Mouse (Mus musculus): Measurements from ENCODE around the gene Chmp2b. TPM values are rescaled to one million over a fixed set of nuclear protein-coding genes. Genes with fewer than 3 reads are reported as not detected.
A peak's percentile ranks its signal among the peaks of the same experiment; 100 is the strongest.

Chmp2b gene
- 74.0 TPM for polyA plus RNA-seq (2021)

GRCm38 (mm10) chr16:65561963-65562863 is at the start of gene Chmp2b:
Gene Chmp2b, minus strand, starts transcription at chr16:65562726.
- peak; percentile 53 for DNase-seq (ENCODE audit: low read depth, low spot score)
- peak; percentile 88 for ATAC-seq
- no peak for TF ChIP-seq CTCF (IDR thresholded peaks at IDR 0.05)
- H3K27me3 ChIP-seq: no peaks in the 10 kb centered on the region
- ChIA-PET CTCF (interaction anchor here (0.7 kb wide), 1 partner anchor 15 kb away, joined by 3 read pairs; no protein-coding TSS in a partner anchor), POLR2A (interaction anchor here (1.0 kb wide), 1 partner anchor 28 kb away, joined by 3 read pairs; no protein-coding TSS in a partner anchor)
- in situ Hi-C loops (cut with MboI; ENCODE audit: low pct_unique_long_range_greater_than_20kb): no loop called here

DNA sequence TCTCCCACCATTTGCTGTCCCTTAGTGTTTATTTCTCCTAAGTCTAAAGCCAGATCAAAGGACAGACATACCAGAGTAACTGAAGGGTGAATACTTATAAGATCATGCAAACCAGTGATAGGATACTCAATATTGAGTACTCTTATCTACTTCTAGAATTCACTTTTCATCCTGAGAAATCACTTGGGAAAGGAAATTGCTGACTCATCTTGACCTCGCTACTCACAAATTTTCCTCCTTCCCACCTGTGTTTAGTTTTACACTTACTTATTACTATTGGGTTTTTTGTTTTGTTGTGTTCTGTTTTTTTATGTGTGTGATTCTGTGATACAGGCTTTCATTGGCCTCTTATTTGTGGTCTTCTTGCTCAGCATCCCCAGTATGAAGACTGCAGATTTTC is 49.2 kb upstream of the Chmp2b start:
- in situ Hi-C loops (cut with MboI; ENCODE audit: low pct_unique_long_range_greater_than_20kb): no loop called here
- ATAC-seq (no peak), DNase-seq (ENCODE audit: low read depth, low spot score) (no peak)
- POLR2A ChIA-PET: no interaction called here
- H3K27me3 ChIP-seq: peaks cover 55% of the 10 kb centered on the region
- CTCF ChIA-PET: no interaction called here
- no peak for TF ChIP-seq CTCF (IDR thresholded peaks at IDR 0.05)

DNA sequence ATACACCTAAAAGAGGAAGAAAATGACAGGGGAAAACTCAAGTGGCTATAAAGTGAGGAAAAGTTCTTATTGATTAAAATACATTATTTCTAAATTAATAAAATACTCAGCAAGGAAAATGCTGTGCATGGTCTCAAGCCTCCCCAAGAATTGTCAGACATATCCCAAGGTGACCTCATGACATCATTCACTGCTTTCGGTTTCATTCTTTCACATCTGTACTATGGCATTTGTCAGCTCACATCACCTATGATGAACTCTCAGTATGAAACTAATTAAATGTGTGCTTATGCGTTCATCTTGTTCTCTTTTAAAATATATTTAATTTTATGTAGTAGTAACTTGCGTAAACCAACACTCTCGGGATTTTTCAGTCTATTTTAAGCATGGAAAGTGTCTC is 38.3 kb upstream of the Chmp2b start:
- ATAC-seq (no peak), DNase-seq (ENCODE audit: low read depth, low spot score) (no peak)
- no peak for TF ChIP-seq CTCF (IDR thresholded peaks at IDR 0.05)
- in situ Hi-C loops (cut with MboI; ENCODE audit: low pct_unique_long_range_greater_than_20kb): no loop called here
- peaks cover 43% of the 10 kb centered on the region for H3K27me3 ChIP-seq
- CTCF ChIA-PET: no interaction called here
- POLR2A ChIA-PET: no interaction called here

GRCm38 (mm10) chr16:65586111-65586865 is 23.8 kb upstream of the Chmp2b start:
- POLR2A ChIA-PET: no interaction called here
- in situ Hi-C loops (cut with MboI; ENCODE audit: low pct_unique_long_range_greater_than_20kb): no loop called here
- peaks cover 37% of the 10 kb centered on the region for H3K27me3 ChIP-seq
- CTCF ChIA-PET: no interaction called here
- no peak for TF ChIP-seq CTCF (IDR thresholded peaks at IDR 0.05)
- DNase-seq (ENCODE audit: low read depth, low spot score) (no peak), ATAC-seq (no peak)

DNA sequence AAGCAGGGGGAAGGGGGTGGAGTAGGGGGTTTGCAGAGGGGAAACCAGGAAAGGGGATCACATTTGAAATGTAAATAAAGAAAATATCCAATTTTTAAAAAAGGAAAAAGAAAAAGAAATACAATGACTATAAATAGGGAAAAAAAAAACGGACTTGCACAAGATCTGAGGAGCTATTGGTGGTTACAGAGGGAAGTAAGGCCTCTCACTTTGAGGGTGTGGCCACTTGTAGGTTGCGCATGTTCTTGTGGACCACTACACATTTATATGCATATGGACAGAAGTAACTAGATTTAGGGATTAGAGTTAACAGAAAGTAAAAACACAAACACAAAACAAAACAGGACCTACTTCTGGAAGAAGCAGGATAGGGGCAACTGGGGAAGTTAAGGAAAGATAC is 23.2 kb upstream of the Chmp2b start:
- POLR2A ChIA-PET: no interaction called here

DNA sequence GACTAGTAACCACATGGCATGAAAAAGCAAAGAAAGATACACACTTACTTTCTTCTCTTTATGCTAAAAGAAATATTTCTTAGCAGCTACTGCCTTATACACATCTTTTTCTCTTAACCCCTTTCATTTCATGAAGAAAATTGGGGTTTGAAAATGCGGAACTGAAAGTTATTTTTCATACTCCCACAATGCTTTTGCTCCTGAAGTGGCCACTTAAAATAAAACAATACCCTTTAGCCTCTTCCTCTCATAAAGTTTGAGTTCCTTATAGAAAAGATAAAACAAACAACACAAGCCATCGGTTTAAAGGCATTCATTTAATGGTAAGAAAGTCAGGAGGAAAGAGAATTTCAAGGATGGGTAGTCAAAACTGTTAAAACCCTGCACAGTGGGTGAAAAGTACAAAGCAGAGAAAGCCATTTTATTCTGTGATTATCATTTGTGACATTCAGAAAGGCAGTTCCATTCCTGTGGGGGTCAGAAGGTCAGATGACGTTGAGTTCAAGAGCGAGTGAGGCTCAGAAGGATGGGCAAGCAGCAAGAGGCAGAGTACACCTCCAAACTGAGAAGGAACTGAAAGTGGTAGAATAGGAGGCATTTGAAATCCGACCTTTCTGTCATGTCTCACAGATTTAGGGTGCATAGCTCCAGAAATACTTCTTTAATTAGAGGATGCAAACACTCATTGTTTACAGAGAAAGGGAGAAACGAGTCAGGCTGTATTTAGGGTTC is 14.9 kb upstream of the Chmp2b start:
- CTCF ChIA-PET: no interaction called here
- no peak for TF ChIP-seq CTCF (IDR thresholded peaks at IDR 0.05)
- no peak for DNase-seq (ENCODE audit: low read depth, low spot score)

More for the DNA sequence above, 23.2 kb upstream of the Chmp2b start:
- no peak for TF ChIP-seq CTCF (IDR thresholded peaks at IDR 0.05)
- ATAC-seq (no peak), DNase-seq (ENCODE audit: low read depth, low spot score) (no peak)
- CTCF ChIA-PET: no interaction called here
- in situ Hi-C loops (cut with MboI; ENCODE audit: low pct_unique_long_range_greater_than_20kb): no loop called here
- H3K27me3 ChIP-seq: peaks cover 39% of the 10 kb centered on the region

DNA sequence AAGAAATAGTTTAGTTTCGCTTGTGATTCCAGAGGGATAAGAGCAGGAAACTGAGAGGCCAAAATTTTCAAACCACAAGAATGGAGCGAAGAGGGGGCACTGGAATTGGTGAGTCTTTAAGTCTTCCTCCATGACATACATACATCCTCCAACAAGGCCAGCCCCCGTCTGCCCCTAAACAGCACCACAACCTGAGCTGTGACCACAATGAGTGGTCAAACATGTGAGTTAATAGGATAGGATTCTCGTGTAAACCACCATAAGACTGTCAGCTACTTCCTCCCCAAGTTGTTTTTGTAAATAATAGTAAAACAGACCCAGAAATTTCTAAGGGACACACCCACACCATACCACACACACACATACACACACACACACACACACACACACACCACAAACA is 6.3 kb upstream of the Chmp2b start:
- CTCF ChIA-PET: no interaction called here
- POLR2A ChIA-PET: no interaction called here
- peaks cover 5% of the 10 kb centered on the region for H3K27me3 ChIP-seq
- in situ Hi-C loops (cut with MboI; ENCODE audit: low pct_unique_long_range_greater_than_20kb): no loop called here
- no peak for TF ChIP-seq CTCF (IDR thresholded peaks at IDR 0.05)
- no peak for DNase-seq (ENCODE audit: low read depth, low spot score)
- no peak for ATAC-seq

More for the DNA sequence above, 14.9 kb upstream of the Chmp2b start:
- POLR2A ChIA-PET: no interaction called here
- in situ Hi-C loops (cut with MboI; ENCODE audit: low pct_unique_long_range_greater_than_20kb): no loop called here
- ATAC-seq: no peak
- H3K27me3 ChIP-seq: peaks cover 66% of the 10 kb centered on the region

- DNase-seq (ENCODE audit: low read depth, low spot score): no peak
- peaks cover under 1% of the 10 kb centered on the region for H3K27me3 ChIP-seq
- no peak for TF ChIP-seq CTCF (IDR thresholded peaks at IDR 0.05)
- ChIA-PET CTCF (interaction anchor here (1.2 kb wide), 1 partner anchor 33 kb away, joined by 3 read pairs; no protein-coding TSS in a partner anchor), POLR2A (no interaction called here)
- ATAC-seq: no peak
- in situ Hi-C loops (cut with MboI; ENCODE audit: low pct_unique_long_range_greater_than_20kb): no loop called here
These were observed 2.4 kb upstream of the Chmp2b start for GRCm38 (mm10) chr16:65564951-65565350.

DNA sequence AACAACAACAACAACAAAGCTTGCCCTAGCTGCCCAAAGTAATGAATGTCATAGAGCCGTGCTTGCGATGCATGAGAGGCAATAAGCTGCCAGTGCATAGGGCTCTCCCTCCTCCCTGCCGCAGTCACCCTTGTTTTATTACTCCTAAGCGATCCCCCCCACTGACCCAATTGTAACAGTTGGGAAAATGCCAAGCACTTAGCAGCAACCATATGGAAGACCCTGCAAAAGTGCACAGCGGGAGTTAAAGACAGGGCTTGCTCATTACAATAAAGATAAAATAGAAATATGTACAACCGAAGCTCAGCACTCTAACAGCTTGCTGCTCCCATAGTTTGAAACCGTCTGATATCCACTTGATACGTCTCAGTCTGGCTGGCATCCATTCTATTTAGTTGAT is 1.8 kb upstream of the Chmp2b start:
- H3K27me3 ChIP-seq: no peaks in the 10 kb centered on the region
- POLR2A ChIA-PET: no interaction called here
- in situ Hi-C loops (cut with MboI; ENCODE audit: low pct_unique_long_range_greater_than_20kb): no loop called here
- ATAC-seq (no peak), DNase-seq (ENCODE audit: low read depth, low spot score) (no peak)
- no peak for TF ChIP-seq CTCF (IDR thresholded peaks at IDR 0.05)
- CTCF ChIA-PET: interaction anchor here (1.2 kb wide), 1 partner anchor 32 kb away, joined by 3 read pairs; no protein-coding TSS in a partner anchor

DNA sequence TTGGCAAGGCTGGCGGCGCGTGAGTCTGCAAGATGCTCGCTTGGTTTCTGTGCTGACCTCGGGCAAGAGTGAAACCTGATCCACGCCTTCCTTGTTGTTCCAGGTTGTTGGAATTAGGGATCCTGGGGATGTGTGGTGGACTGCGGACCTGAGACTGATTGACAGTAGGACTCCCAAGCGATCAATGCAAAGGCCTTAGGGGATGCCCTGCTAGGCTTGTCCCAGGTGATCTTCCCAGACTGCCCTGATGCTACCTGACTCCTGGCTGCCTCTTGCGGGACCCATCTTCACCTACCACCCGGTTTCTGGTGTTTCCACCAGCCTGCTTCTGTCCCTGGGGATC is 309 bp upstream of the Chmp2b start:
- CTCF ChIA-PET: no interaction called here
- no peak for DNase-seq (ENCODE audit: low read depth, low spot score)
- H3K27me3 ChIP-seq: no peaks in the 10 kb centered on the region
- in situ Hi-C loops (cut with MboI; ENCODE audit: low pct_unique_long_range_greater_than_20kb): no loop called here
- ATAC-seq: peak; percentile 38
- POLR2A ChIA-PET: interaction anchor here (1.0 kb wide), 1 partner anchor 28 kb away, joined by 3 read pairs; no protein-coding TSS in a partner anchor
- no peak for TF ChIP-seq CTCF (IDR thresholded peaks at IDR 0.05)

All from Patski (cell line).